Mouse (Mus musculus) ES-E14 (cell line): ENCODE results near the gene Ttyh2. TPM values are rescaled to one million over a fixed set of nuclear protein-coding genes. Genes with fewer than 3 reads are reported as not detected.

ENCODE experiments used
- DNase-seq: peaks from one replicate; pipeline ENCODE4 v3.0.0-alpha.2; 2013; ENCODE audit warnings: low read depth, low spot score
- H3K27ac ChIP-seq: 2 replicates; pipeline ENCODE4 v1.5.1; 2012; ENCODE audit warnings: low read depth, mild to moderate bottlenecking, low read length, moderate library complexity, mixed read lengths; ENCODE audit not compliant: poor library complexity, insufficient read depth, severe bottlenecking
- H3K36me3 ChIP-seq: 2 replicates; pipeline ENCODE4 v1.6.1; 2012; ENCODE audit warnings: mild to moderate bottlenecking, low read length, moderate library complexity, mixed read lengths; ENCODE audit not compliant: control insufficient read depth, poor library complexity, insufficient read depth, severe bottlenecking
- H3K4me1 ChIP-seq, 2 experiments: fragments of 150-350 bp in 1 of 2; sonication (generic) in 1 of 2; 2 replicates each; pipeline ENCODE4 v1.6.1; 2012; ENCODE audit warnings: low read length in 2 of 2, mild to moderate bottlenecking in 1 of 2, mixed read lengths in 1 of 2; ENCODE audit not compliant: control insufficient read depth in 2 of 2, insufficient read depth in 2 of 2, poor library complexity in 1 of 2
- H3K4me3 ChIP-seq, 2 experiments: fragments of 150-350 bp in 1 of 2; sonication (generic) in 1 of 2; 2 replicates each; pipeline ENCODE4 v1.5.1; 2012; ENCODE audit warnings: low read length in 2 of 2, low read depth in 1 of 2, mild to moderate bottlenecking in 1 of 2, mixed read lengths in 1 of 2; ENCODE audit not compliant: insufficient read depth in 1 of 2, poor library complexity in 1 of 2, severe bottlenecking in 1 of 2
- H3K9ac ChIP-seq: 2 replicates; pipeline ENCODE4 v1.6.1; 2012; ENCODE audit warnings: low read depth, mild to moderate bottlenecking, low read length, mixed read lengths; ENCODE audit not compliant: poor library complexity, insufficient read depth, severe bottlenecking
- H3K9me3 ChIP-seq: fragments of 150-350 bp; sonication (generic); 2 replicates; pipeline ENCODE4 v1.6.1; 2012; ENCODE audit warnings: low read depth, mild to moderate bottlenecking, low read length; ENCODE audit not compliant: control insufficient read depth, insufficient read depth
- CHD2 ChIP-seq: IDR thresholded peaks from 2 replicates; pipeline ENCODE4 v1.6.1; 2014; ENCODE audit warnings: mild to moderate bottlenecking, low read depth, low read length, inconsistent platforms
- HCFC1 ChIP-seq: IDR thresholded peaks from 2 replicates; pipeline ENCODE4 v1.6.1; 2012; ENCODE audit warnings: low read length, inconsistent platforms, borderline replicate concordance; ENCODE audit not compliant: insufficient read depth
- MAFK ChIP-seq: IDR thresholded peaks from 2 replicates; pipeline ENCODE4 v1.6.1; 2014; ENCODE audit warnings: mild to moderate bottlenecking, low read depth, low read length, inconsistent platforms; ENCODE audit not compliant: insufficient read depth
- ZC3H11A ChIP-seq: IDR thresholded peaks from 2 replicates; pipeline ENCODE4 v1.6.1; 2012; ENCODE audit warnings: low read depth, mild to moderate bottlenecking, inconsistent platforms, low read length, borderline replicate concordance
- ZNF384 ChIP-seq: IDR thresholded peaks from 2 replicates; pipeline ENCODE4 v1.6.1; 2012; ENCODE audit warnings: low read depth, low read length, inconsistent platforms
- in situ Hi-C, 2 experiments: fragments of 600-800 bp; cut with MboI; formaldehyde crosslinking; loops; one replicate each; pipeline ENCODE4 v1.15.1; 2025; ENCODE audit warnings: low sequenced_read_pairs in 2 of 2, inconsistent platforms in 1 of 2; ENCODE audit not compliant: unreplicated experiment in 2 of 2
- total RNA-seq: library from RNA; depleted of rRNA; stranded (reverse); fragments of 300-350 nt; gene quantifications from 2 replicates; pipeline ENCODE4 v1.2.3, GENCODE M21; 2012

The Ttyh2 gene
- total RNA-seq, 1 experiment: 16.7 TPM

DNA sequence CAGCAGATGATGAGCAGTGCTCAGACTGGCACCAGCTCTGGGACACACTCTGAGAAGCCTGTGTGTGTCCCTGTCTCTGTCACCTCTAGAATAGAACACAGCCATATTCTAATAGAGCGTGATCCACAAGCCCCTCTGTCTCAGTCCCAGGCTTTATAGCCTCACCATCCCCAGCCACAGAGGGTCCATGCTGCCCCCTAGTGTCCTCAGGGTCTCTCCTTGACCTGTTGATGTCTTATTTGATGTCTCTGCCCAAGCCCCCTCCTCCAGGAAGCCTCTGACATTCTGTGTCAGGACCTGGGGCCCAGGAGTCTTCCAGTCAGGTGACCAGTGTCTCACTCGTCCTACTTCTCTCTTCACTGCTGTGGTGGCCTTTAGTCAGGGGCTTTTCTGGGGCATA lies 31.1 kb upstream of the Ttyh2 start:
- no peak for TF ChIP-seq CHD2
- TF ChIP-seq MAFK: peak; percentile 59; the same call in 1 of the 2 replicates
- in situ Hi-C loops: loop anchor here (25.0 kb wide), 2 partner anchors 432 to 782 kb away; no protein-coding TSS in a partner anchor
- Histone ChIP-seq H3K27ac (no peak overlapping the region), H3K9me3 (no peaks in the 10 kb centered on the region), H3K4me3 (no peak overlapping the region), H3K4me1 (peaks cover 0 to 11% of the 10 kb centered on the region in 2 experiments; a peak in 1 of 4 replicates), H3K36me3 (no peaks in the 10 kb centered on the region), H3K9ac (no peak overlapping the region; the same call in 1 of the 2 replicates)
- DNase-seq: no peak

- no peaks in the 10 kb centered on the region for H3K36me3 ChIP-seq
- no peaks in the 10 kb centered on the region; a peak in 1 of 4 replicates for H3K4me1 ChIP-seq
- TF ChIP-seq HCFC1 (no peak), CHD2 (no peak), ZC3H11A (no peak), MAFK (no peak), ZNF384 (no peak)
- H3K9me3 ChIP-seq: no peaks in the 10 kb centered on the region
- no peak overlapping the region for H3K4me3 ChIP-seq
- no peak overlapping the region for H3K27ac ChIP-seq
- DNase-seq: no peak
- in situ Hi-C loops: loop anchor here (25.0 kb wide), 2 partner anchors 437 to 787 kb away; no protein-coding TSS in a partner anchor
- no peak overlapping the region for H3K9ac ChIP-seq
Measured at GRCm38 (mm10) chr11:114649510-114649909, 25.7 kb upstream of the Ttyh2 start.

DNA sequence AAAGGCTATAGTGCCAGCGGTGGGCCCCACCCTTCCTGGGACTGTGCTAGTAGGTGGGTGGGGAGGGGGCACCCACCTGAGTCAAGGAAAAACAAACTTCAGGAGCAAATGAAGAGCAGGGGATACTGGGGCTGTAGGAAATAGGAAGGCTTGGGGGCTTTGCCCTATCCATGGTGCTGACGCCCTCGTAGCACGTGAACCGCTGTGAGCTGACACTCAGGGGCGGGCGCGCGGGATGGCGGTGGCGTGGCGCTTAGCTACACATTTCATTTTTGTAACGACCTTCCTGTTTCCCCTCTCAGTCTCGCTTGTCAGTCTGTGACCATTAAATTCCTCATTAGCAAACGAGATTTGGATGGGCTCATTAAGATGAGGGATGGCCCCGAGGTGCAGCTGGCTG lies 22.7 kb upstream of the Ttyh2 start:
- no peaks in the 10 kb centered on the region for H3K9me3 ChIP-seq
- TF ChIP-seq HCFC1 (no peak), ZNF384 (no peak), CHD2 (no peak), MAFK (no peak), ZC3H11A (no peak)
- no peaks in the 10 kb centered on the region for H3K36me3 ChIP-seq
- H3K27ac ChIP-seq: no peak overlapping the region
- in situ Hi-C loops: no loop called here
- H3K4me3 ChIP-seq: no peak overlapping the region
- H3K4me1 ChIP-seq: peaks cover 0 to 2% of the 10 kb centered on the region in 2 experiments; a peak in 1 of 4 replicates
- DNase-seq: no peak
- H3K9ac ChIP-seq: no peak overlapping the region

GRCm38 (mm10) chr11:114653664-114654063 lies 21.6 kb upstream of the Ttyh2 start:
- Histone ChIP-seq H3K4me1 (peaks cover 0 to 2% of the 10 kb centered on the region in 2 experiments; a peak in 1 of 4 replicates), H3K9me3 (no peaks in the 10 kb centered on the region), H3K36me3 (no peaks in the 10 kb centered on the region), H3K9ac (no peak overlapping the region), H3K27ac (no peak overlapping the region), H3K4me3 (no peak overlapping the region)
- DNase-seq: no peak
- TF ChIP-seq ZNF384 (no peak), HCFC1 (no peak), MAFK (no peak), CHD2 (no peak), ZC3H11A (no peak)
- in situ Hi-C loops: no loop called here

DNA sequence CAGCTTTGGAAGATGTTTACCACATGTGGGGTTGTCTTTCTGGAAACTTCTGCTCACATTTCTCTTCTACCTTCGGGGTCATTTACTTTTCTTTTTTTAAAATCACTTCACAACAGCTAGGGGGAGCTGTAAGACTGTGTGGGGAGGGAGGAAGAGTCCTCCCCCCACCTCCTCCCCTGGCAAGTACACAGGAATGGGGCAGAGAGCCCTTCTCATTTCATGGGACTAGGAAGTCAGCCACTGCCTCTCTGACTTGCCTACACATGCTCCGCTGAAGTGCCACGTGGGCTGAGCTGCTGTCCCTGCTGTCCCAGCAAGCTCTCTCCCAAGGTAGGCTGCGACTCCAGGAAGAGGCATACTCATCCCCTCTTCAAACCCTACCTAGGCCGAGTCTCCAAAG lies 20.7 kb upstream of the Ttyh2 start:
- in situ Hi-C loops: no loop called here
- H3K9me3 ChIP-seq: no peaks in the 10 kb centered on the region
- no peak overlapping the region; the same call in 1 of the 2 replicates for H3K9ac ChIP-seq
- H3K36me3 ChIP-seq: no peaks in the 10 kb centered on the region
- TF ChIP-seq HCFC1 (no peak), ZNF384 (no peak), MAFK (no peak), CHD2 (no peak), ZC3H11A (no peak)
- H3K4me1 ChIP-seq: peaks cover 0 to 2% of the 10 kb centered on the region in 2 experiments; a peak in 1 of 4 replicates
- H3K27ac ChIP-seq: no peak overlapping the region
- no peak overlapping the region for H3K4me3 ChIP-seq
- DNase-seq: no peak
